Mouse (Mus musculus): Measurements from ENCODE around the gene Mylk2. TPM values are rescaled to one million over a fixed set of nuclear protein-coding genes. Genes with fewer than 3 reads are reported as not detected.

The Mylk2 gene
- 0.04 TPM in 2 replicates for polyA plus RNA-seq (2012; rRNA removed)

GRCm38 (mm10) chr2:152911031-152911430 is at the start of gene Mylk2:
TSS of gene Mylk2 (plus strand) at chr2:152911352.

GRCm38 (mm10) chr2:152933048-152933447 is 21.9 kb downstream of the Mylk2 start, which contains the start of gene Foxs1:
TSS of gene Foxs1 (minus strand) at chr2:152933208.

GRCm38 (mm10) chr2:152951065-152951849 is 40.1 kb downstream of the Mylk2 start, which contains the start of gene Dusp15:
TSS of gene Dusp15 (minus strand) at chr2:152951698.

GRCm38 (mm10) chr2:152962091-152962793 is 51.1 kb downstream of the Mylk2 start, which contains the start of gene Ttll9:
TSS of gene Ttll9 (plus strand) at chr2:152962485.

Other genes with a start within 250 kb of the Mylk2 start
- gene H13, start 241.9 kb upstream of the Mylk2 start, polyA plus RNA-seq (2012; rRNA removed) = 99.6 and 122 TPM in 2 replicates
- gene Mcts2, start 224.3 kb upstream of the Mylk2 start, polyA plus RNA-seq (2012; rRNA removed) = 20.2 and 36.9 TPM in 2 replicates
- 218 and 227 TPM in 2 replicates for gene Id1, start 175.1 kb upstream of the Mylk2 start, polyA plus RNA-seq (2012; rRNA removed)
- gene Cox4i2, start 157.2 kb upstream of the Mylk2 start, polyA plus RNA-seq (2012; rRNA removed) = 5.5 and 5.7 TPM in 2 replicates
- 61.6 and 74.1 TPM in 2 replicates for gene Bcl2l1, start 79.6 kb upstream of the Mylk2 start, polyA plus RNA-seq (2012; rRNA removed)
- 95.0 and 124 TPM in 2 replicates for gene Tpx2, start 63.4 kb upstream of the Mylk2 start, polyA plus RNA-seq (2012; rRNA removed)
- gene Foxs1, start 21.9 kb downstream of the Mylk2 start, polyA plus RNA-seq (2012; rRNA removed) = 0.64 and 1.2 TPM in 2 replicates
- gene Dusp15, start 40.3 kb downstream of the Mylk2 start, polyA plus RNA-seq (2012; rRNA removed) = 2.2 and 3.2 TPM in 2 replicates
- gene Ttll9, start 51.1 kb downstream of the Mylk2 start, polyA plus RNA-seq (2012; rRNA removed) = 1.1 and 1.8 TPM in 2 replicates
- gene Pdrg1, start 104.1 kb downstream of the Mylk2 start, polyA plus RNA-seq (2012; rRNA removed) = 90.3 and 94.6 TPM in 2 replicates
- gene Xkr7, start 120.5 kb downstream of the Mylk2 start, polyA plus RNA-seq (2012; rRNA removed) = 3.6 and 3.8 TPM in 2 replicates
- 6.1 and 8.5 TPM in 2 replicates for gene Ccm2l, start 154.6 kb downstream of the Mylk2 start, polyA plus RNA-seq (2012; rRNA removed)
- 1.5 and 2.2 TPM in 2 replicates for gene Hck, start 197.1 kb downstream of the Mylk2 start, polyA plus RNA-seq (2012; rRNA removed)
- gene Tm9sf4, start 250.0 kb downstream of the Mylk2 start, polyA plus RNA-seq (2012; rRNA removed) = 32.7 and 50.3 TPM in 2 replicates